Mouse (Mus musculus) embryonic facial prominence, embryonic 11.5 days (tissue): ENCODE measurements around the gene Acsl3. TPM values are rescaled to one million over a fixed set of nuclear protein-coding genes. Genes with fewer than 3 reads are reported as not detected.
A peak's percentile ranks its signal among the peaks of the same experiment; 100 is the strongest.

Source experiments
- ATAC-seq: fragments of 200-750 bp; cut with Nextera tagmentation; replicated peaks from 2 replicates; pipeline ENCODE4 v1.8.0; 2017; ENCODE audit warnings: low read depth; ENCODE audit not compliant: insufficient number of reproducible peaks, low FRiP score, low TSS enrichment
- DNase-seq: peaks from one replicate; pipeline ENCODE4 v3.0.0-alpha.2; 2015; ENCODE audit warnings: low spot score
- H3K27ac ChIP-seq: fragments of 300-500 bp; sonication (generic); replicated peaks from 2 replicates; pipeline ENCODE4 v1.5.1; 2014; ENCODE audit warnings: mild to moderate bottlenecking, low read depth, low read length, control low read depth
- H3K27me3 ChIP-seq: fragments of 300-500 bp; sonication (generic); 2 replicates; pipeline ENCODE4 v1.6.1; 2014; ENCODE audit warnings: mild to moderate bottlenecking, low read length, moderate library complexity, mixed read lengths; ENCODE audit not compliant: control insufficient read depth, insufficient read depth
- H3K36me3 ChIP-seq: fragments of 300-500 bp; sonication (generic); replicated peaks from 2 replicates; pipeline ENCODE4 v1.6.1; 2014; ENCODE audit warnings: low read depth, mild to moderate bottlenecking, low read length, moderate library complexity, mixed read lengths; ENCODE audit not compliant: control insufficient read depth, insufficient read depth
- H3K4me1 ChIP-seq: fragments of 300-500 bp; sonication (generic); 2 replicates; pipeline ENCODE4 v1.6.1; 2014; ENCODE audit warnings: low read length, mixed read lengths; ENCODE audit not compliant: control insufficient read depth, insufficient read depth
- H3K4me2 ChIP-seq: fragments of 300-500 bp; sonication (generic); 2 replicates; pipeline ENCODE4 v1.6.1; 2014; ENCODE audit warnings: low read depth, mild to moderate bottlenecking, control low read depth, low read length, moderate library complexity
- H3K4me3 ChIP-seq: fragments of 300-500 bp; sonication (generic); 2 replicates; pipeline ENCODE4 v1.5.1; 2014; ENCODE audit warnings: low read depth, low read length, control low read depth
- H3K9ac ChIP-seq: fragments of 300-500 bp; sonication (generic); replicated peaks from 2 replicates; pipeline ENCODE4 v1.6.1; 2014; ENCODE audit warnings: mild to moderate bottlenecking, control low read depth, low read length
- H3K9me3 ChIP-seq: fragments of 300-500 bp; sonication (generic); replicated peaks from 2 replicates; pipeline ENCODE4 v1.6.1; 2016; ENCODE audit warnings: mild to moderate bottlenecking, low read length, inconsistent platforms, mixed read lengths; ENCODE audit not compliant: control insufficient read depth
- WGBS: fragments of 180-500 bp; shearing (Covaris S2); extraction: QIAGEN DNeasy Blood & Tissue Kit; methylation state at CpG from one replicate; pipeline ENCODE4 v1.1.7; 2014; 5-methylcytosine and 5-hydroxymethylcytosine counted together
- polyA plus RNA-seq: library from polyadenylated mRNA; unstranded; fragments of >200 nt; fragmentation: Nextera tagmentation; extraction: Ambion mirVana; gene quantifications from 2 replicates; pipeline ENCODE4 v1.2.1, GENCODE M21; 2014

Acsl3 gene
- 100.0 and 112 TPM in 2 replicates for polyA plus RNA-seq

- WGBS: under 1% methylated on average over 86 of the region's 104 CpGs
- no peaks in the 10 kb centered on the region for H3K36me3 ChIP-seq
- DNase-seq (peak; percentile 99), ATAC-seq (peak; percentile 97)
- no peaks in the 10 kb centered on the region for H3K27me3 ChIP-seq
- H3K27ac ChIP-seq: peak within 1 kb of the TSS; percentile 95
- H3K4me3 ChIP-seq: peak within 1 kb of the TSS; percentile 98
- peak within 1 kb of the TSS; percentile 98 for H3K9ac ChIP-seq
- H3K4me2 ChIP-seq: peak within 1 kb of the TSS; percentile 50
- no peaks in the 10 kb centered on the region; the same call in 1 of the 2 replicates for H3K4me1 ChIP-seq
- H3K9me3 ChIP-seq: no peaks in the 10 kb centered on the region
Measured at GRCm38 (mm10) chr1:78657671-78658440, at the start of gene Acsl3, which contains the start of gene Utp14b. TSS of gene Acsl3 (plus strand) at chr1:78657825. TSS of gene Utp14b (plus strand) at chr1:78658038.

DNA sequence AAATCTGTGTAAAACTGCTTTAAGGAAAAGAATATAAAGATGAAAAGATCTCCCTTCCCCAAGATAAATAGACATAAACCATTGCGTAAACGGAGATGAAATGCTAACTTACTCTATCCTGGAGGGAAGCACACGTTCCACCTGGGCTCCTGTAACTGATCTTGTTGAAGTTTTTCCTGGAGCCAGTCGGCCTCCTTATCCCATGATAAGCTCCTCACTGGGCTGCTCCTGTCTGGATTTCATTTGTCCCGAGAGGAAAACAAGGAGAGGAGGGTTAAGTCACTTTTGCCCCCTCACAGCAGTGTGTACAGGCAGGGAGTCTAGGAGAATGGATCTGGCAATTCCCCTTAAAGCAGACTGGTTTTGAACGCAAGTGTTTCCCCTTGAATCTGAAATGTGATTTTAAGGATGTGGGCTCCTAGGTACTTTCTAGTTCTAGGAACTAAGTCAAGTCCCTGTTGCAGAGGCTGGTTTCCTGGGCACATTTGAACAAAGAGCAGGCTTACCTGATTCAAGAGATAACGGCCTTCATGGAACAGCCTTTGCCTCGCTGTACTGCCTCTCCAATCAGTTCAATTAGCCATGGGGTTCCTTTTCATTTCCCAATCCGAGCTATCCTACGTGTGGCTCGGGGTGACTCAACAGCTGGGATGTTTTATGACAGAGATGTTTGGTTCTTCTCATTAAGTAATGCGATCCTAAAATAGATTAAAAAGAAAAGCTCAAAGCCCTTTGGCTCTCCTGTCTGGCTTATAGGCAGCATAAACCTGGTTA lies 48.3 kb upstream of the Acsl3 start:
- 17% methylated on average over 12 of the region's 12 CpGs for WGBS
- Histone ChIP-seq H3K4me2 (no peak overlapping the region), H3K27me3 (no peaks in the 10 kb centered on the region), H3K4me3 (no peak overlapping the region), H3K27ac (no peak overlapping the region), H3K4me1 (no peaks in the 10 kb centered on the region), H3K9me3 (no peaks in the 10 kb centered on the region), H3K36me3 (no peaks in the 10 kb centered on the region), H3K9ac (no peak overlapping the region)
- no peak for ATAC-seq
- peak; percentile 64 for DNase-seq

GRCm38 (mm10) chr1:78611039-78611438 lies 46.6 kb upstream of the Acsl3 start:
- Histone ChIP-seq H3K27me3 (no peaks in the 10 kb centered on the region), H3K36me3 (no peaks in the 10 kb centered on the region), H3K9me3 (no peaks in the 10 kb centered on the region), H3K4me2 (no peak overlapping the region), H3K9ac (no peak overlapping the region), H3K4me1 (no peaks in the 10 kb centered on the region), H3K27ac (no peak overlapping the region), H3K4me3 (no peak overlapping the region)
- no peak for ATAC-seq
- DNase-seq: no peak
- WGBS: 54% methylated on average over 4 of the region's 4 CpGs

DNA sequence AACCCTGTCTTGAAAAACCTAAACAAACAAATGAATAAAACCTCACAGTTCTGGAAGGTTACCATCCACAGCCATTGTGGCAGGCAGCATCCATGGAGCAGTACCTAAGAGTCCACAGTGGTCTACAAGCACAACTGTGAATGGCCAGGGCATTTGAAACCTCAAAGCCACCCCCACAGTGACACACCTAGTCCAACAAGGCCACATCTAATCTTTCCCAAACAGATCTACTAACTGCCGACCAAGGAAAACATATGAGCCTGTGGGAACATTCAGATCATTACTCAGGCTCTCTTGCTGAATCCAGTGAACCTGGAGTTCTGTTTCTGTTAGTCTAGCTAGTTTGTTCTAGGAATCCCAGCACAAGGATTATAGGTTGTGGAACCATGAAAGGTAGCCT lies 44.7 kb upstream of the Acsl3 start:
- Histone ChIP-seq H3K9me3 (no peaks in the 10 kb centered on the region), H3K4me3 (no peak overlapping the region), H3K9ac (no peak overlapping the region), H3K27me3 (no peaks in the 10 kb centered on the region), H3K4me2 (no peak overlapping the region), H3K27ac (no peak overlapping the region), H3K4me1 (no peaks in the 10 kb centered on the region), H3K36me3 (no peaks in the 10 kb centered on the region)
- 85% methylated on average over 1 of the region's 1 CpGs for WGBS
- DNase-seq (no peak), ATAC-seq (no peak)

GRCm38 (mm10) chr1:78624352-78624751 lies 33.3 kb upstream of the Acsl3 start:
- no peak for DNase-seq
- 91% methylated on average over 2 of the region's 2 CpGs for WGBS
- Histone ChIP-seq H3K9ac (no peak overlapping the region), H3K4me3 (no peak overlapping the region), H3K27ac (no peak overlapping the region), H3K27me3 (no peaks in the 10 kb centered on the region), H3K9me3 (no peaks in the 10 kb centered on the region), H3K4me1 (no peaks in the 10 kb centered on the region), H3K36me3 (no peaks in the 10 kb centered on the region), H3K4me2 (no peak overlapping the region)
- no peak for ATAC-seq

DNA sequence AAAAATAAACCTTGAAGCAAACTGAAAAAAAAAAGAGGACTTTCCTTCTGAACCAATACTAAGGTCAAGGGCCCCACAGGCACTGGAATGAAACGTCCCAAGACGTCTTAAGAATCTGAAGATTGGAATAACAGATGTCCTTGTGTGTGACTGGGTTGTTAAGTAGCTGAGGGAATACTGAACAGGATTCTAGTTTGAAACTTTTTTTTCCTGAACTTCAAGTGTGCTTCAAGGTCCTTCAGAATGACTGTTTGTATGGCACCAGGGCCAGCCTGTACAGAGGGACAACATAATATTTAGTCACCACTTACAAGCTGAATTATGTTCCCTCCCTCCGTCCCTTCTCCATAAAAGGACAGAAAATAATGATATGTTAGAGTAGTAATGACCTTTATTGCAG lies 23.1 kb upstream of the Acsl3 start:
- no peaks in the 10 kb centered on the region for H3K36me3 ChIP-seq
- no peak for DNase-seq
- no peaks in the 10 kb centered on the region for H3K9me3 ChIP-seq
- no peak overlapping the region for H3K4me3 ChIP-seq
- H3K9ac ChIP-seq: no peak overlapping the region
- H3K4me2 ChIP-seq: no peak overlapping the region
- ATAC-seq: no peak
- no peaks in the 10 kb centered on the region for H3K4me1 ChIP-seq
- no peaks in the 10 kb centered on the region for H3K27me3 ChIP-seq
- 59% methylated on average over 3 of the region's 3 CpGs for WGBS
- H3K27ac ChIP-seq: no peak overlapping the region

DNA sequence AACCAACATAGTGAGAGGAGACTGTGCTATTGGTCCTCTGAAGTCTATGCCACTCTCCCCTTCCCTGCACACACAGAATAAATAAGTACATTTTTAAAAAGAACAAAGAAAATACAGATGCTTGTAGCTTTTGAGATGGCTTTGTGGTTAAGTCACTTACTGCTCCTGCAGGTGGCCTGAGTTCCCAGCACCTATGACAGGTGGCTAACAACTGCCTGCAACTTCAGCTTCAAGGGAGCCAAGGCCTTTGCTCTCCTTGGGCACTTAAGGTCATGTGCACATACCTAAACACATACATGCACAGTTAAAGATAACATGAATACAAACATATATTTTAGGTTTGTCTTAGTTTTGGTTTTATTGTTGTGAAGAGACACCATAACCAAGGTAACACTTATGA lies 16.8 kb upstream of the Acsl3 start:
- no peaks in the 10 kb centered on the region for H3K36me3 ChIP-seq
- H3K9ac ChIP-seq: no peak overlapping the region
- DNase-seq: no peak
- ATAC-seq: no peak
- H3K27me3 ChIP-seq: no peaks in the 10 kb centered on the region
- no peaks in the 10 kb centered on the region for H3K9me3 ChIP-seq
- no peaks in the 10 kb centered on the region for H3K4me1 ChIP-seq
- no peak overlapping the region for H3K4me3 ChIP-seq
- no peak overlapping the region for H3K27ac ChIP-seq
- H3K4me2 ChIP-seq: no peak overlapping the region

DNA sequence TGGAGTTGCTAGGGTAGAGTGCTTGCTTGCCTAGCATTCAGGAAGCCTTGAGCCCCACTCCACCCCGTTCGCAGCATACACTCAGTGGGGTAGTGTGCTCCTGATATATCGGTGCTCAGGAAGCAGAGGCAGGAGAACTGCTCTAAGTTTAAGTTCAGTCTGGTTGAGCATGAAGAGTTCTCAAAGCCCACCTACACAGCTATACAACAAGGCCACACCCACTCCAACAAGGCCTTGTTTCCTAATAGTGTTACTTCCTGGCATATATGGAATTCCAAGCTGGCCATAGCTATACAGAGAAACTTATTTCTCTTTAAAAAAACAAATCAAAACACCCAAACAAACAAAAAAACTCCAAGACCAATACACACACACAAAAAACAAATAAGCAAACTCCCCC lies 15.8 kb upstream of the Acsl3 start:
- Histone ChIP-seq H3K9ac (no peak overlapping the region), H3K27ac (no peak overlapping the region), H3K4me1 (no peaks in the 10 kb centered on the region), H3K27me3 (no peaks in the 10 kb centered on the region), H3K4me3 (no peak overlapping the region), H3K4me2 (no peak overlapping the region), H3K36me3 (no peaks in the 10 kb centered on the region), H3K9me3 (no peaks in the 10 kb centered on the region)
- ATAC-seq: no peak
- WGBS: 96% methylated on average over 3 of the region's 3 CpGs
- no peak for DNase-seq
